Mouse (Mus musculus) cortical plate, adult 2 months (tissue): Measurements from ENCODE around the gene Rps15. TPM values are rescaled to one million over a fixed set of nuclear protein-coding genes. Genes with fewer than 3 reads are reported as not detected.
"Not testable (repeated sequence)": the region's sequence is repeated elsewhere in the genome, so short reads cannot be mapped to it uniquely, and the experiment has no call there.

Source experiments
- H3K27ac ChIP-seq: fragments of 200-500 bp; 2 replicates; pipeline ENCODE4 v1.5.1; 2012; ENCODE audit warnings: low read length, control low read depth, inconsistent platforms; ENCODE audit not compliant: insufficient read depth
- H3K4me1 ChIP-seq: fragments of 200-500 bp; 2 replicates; pipeline ENCODE4 v1.6.1; 2011; ENCODE audit warnings: low read length; ENCODE audit not compliant: control insufficient read depth, insufficient read depth
- H3K4me3 ChIP-seq: fragments of 200-500 bp; 2 replicates; pipeline ENCODE4 v1.5.1; 2011; ENCODE audit warnings: mild to moderate bottlenecking, low read length, control low read depth; ENCODE audit not compliant: insufficient read depth
- CTCF ChIP-seq: fragments of 200-500 bp; IDR thresholded peaks from 2 replicates; pipeline ENCODE4 v1.5.1; 2011; ENCODE audit warnings: mild to moderate bottlenecking, control low read depth, low read length; ENCODE audit not compliant: insufficient read depth; ENCODE audit errors: extremely low read depth
- POLR2A ChIP-seq: fragments of 200-500 bp; IDR thresholded peaks from 2 replicates; pipeline ENCODE4 v1.6.1; 2011; ENCODE audit warnings: mild to moderate bottlenecking, low read length, control low read depth; ENCODE audit not compliant: insufficient read depth; ENCODE audit errors: extremely low read depth
- polyA plus RNA-seq: library from polyadenylated mRNA; depleted of rRNA; stranded (reverse); fragments of >200 nt; gene quantifications from 2 replicates; pipeline ENCODE4 v1.2.3, GENCODE M21; 2012; rRNA removed

The Rps15 gene
- 2,242 and 2,263 TPM in 2 replicates for polyA plus RNA-seq

GRCm38 (mm10) chr10:80292251-80293146 lies at the start of gene Rps15:
Gene Rps15 (plus strand): TSS chr10:80292453.
- peaks cover 4% of the 10 kb centered on the region for H3K4me1 ChIP-seq
- peak within 1 kb of the TSS; percentile 67 for H3K27ac ChIP-seq
- peak within 1 kb of the TSS; percentile 95 for H3K4me3 ChIP-seq
- TF ChIP-seq POLR2A (peak; percentile 99), CTCF (no peak)

GRCm38 (mm10) chr10:80242607-80243006 lies 49.6 kb upstream of the Rps15 start:
- no peaks in the 10 kb centered on the region for H3K4me1 ChIP-seq
- no peak overlapping the region for H3K27ac ChIP-seq
- no peak overlapping the region for H3K4me3 ChIP-seq
- no peak for TF ChIP-seq POLR2A

GRCm38 (mm10) chr10:80244791-80245399 lies 47.4 kb upstream of the Rps15 start:
- no peak overlapping the region for H3K4me3 ChIP-seq
- H3K27ac ChIP-seq, result no peak overlapping the region
- no peaks in the 10 kb centered on the region; the same call in 1 of the 2 replicates for H3K4me1 ChIP-seq
- peak; percentile 45 for TF ChIP-seq CTCF
- TF ChIP-seq POLR2A, result no peak

GRCm38 (mm10) chr10:80245600-80245999 lies 46.7 kb upstream of the Rps15 start:
- Histone ChIP-seq H3K4me3 (no peak overlapping the region), H3K27ac (no peak overlapping the region), H3K4me1 (peaks cover 5% of the 10 kb centered on the region)
- TF ChIP-seq CTCF, result peak; percentile 87
- no peak for TF ChIP-seq POLR2A

GRCm38 (mm10) chr10:80247849-80248248 lies 44.4 kb upstream of the Rps15 start:
- Histone ChIP-seq H3K4me1 (peaks cover 5% of the 10 kb centered on the region), H3K27ac (no peak overlapping the region), H3K4me3 (no peak overlapping the region)
- TF ChIP-seq POLR2A, result no peak
- TF ChIP-seq CTCF, result peak; percentile 44

GRCm38 (mm10) chr10:80248437-80248836 lies 43.8 kb upstream of the Rps15 start:
- H3K4me1 ChIP-seq, H3K27ac ChIP-seq, H3K4me3 ChIP-seq: not testable (repeated sequence)

GRCm38 (mm10) chr10:80248971-80249640 lies 43.1 kb upstream of the Rps15 start, which contains the start of gene Ndufs7:
Gene Ndufs7 (plus strand): TSS chr10:80249121.
- peak; percentile 90 for TF ChIP-seq POLR2A
- no peak for TF ChIP-seq CTCF
- H3K4me1 ChIP-seq, result peaks cover 5% of the 10 kb centered on the region
- peak within 1 kb of the TSS; percentile 29; the same call in 1 of the 2 replicates for H3K27ac ChIP-seq
- H3K4me3 ChIP-seq, result peak within 1 kb of the TSS; percentile 66

- Histone ChIP-seq H3K4me3 (peak overlapping the region; percentile 66), H3K4me1 (peaks cover 5% of the 10 kb centered on the region), H3K27ac (no peak overlapping the region)
- no peak for TF ChIP-seq CTCF
- no peak for TF ChIP-seq POLR2A
These were observed 42.2 kb upstream of the Rps15 start for GRCm38 (mm10) chr10:80250059-80250458.

GRCm38 (mm10) chr10:80250573-80250972 lies 41.7 kb upstream of the Rps15 start:
- no peak overlapping the region for H3K27ac ChIP-seq
- peaks cover 5% of the 10 kb centered on the region for H3K4me1 ChIP-seq
- TF ChIP-seq CTCF (no peak), POLR2A (no peak)
- H3K4me3 ChIP-seq, result peak overlapping the region; percentile 66; the same call in 1 of the 2 replicates
